Mouse (Mus musculus): ENCODE data around the gene Atad3a.
"Not testable (repeated sequence)": the region's sequence is repeated elsewhere in the genome, so short reads cannot be mapped to it uniquely, and the experiment has no call there.

Atad3a gene

GRCm38 (mm10) chr4:155760613-155761355, at the start of gene Atad3a:
Gene Atad3a, minus strand, starts transcription at chr4:155761093.
- DNase-seq, result peak; percentile 97

- no peak for DNase-seq
These were observed 46.9 kb upstream of the Atad3a start for GRCm38 (mm10) chr4:155807841-155808240.

DNA sequence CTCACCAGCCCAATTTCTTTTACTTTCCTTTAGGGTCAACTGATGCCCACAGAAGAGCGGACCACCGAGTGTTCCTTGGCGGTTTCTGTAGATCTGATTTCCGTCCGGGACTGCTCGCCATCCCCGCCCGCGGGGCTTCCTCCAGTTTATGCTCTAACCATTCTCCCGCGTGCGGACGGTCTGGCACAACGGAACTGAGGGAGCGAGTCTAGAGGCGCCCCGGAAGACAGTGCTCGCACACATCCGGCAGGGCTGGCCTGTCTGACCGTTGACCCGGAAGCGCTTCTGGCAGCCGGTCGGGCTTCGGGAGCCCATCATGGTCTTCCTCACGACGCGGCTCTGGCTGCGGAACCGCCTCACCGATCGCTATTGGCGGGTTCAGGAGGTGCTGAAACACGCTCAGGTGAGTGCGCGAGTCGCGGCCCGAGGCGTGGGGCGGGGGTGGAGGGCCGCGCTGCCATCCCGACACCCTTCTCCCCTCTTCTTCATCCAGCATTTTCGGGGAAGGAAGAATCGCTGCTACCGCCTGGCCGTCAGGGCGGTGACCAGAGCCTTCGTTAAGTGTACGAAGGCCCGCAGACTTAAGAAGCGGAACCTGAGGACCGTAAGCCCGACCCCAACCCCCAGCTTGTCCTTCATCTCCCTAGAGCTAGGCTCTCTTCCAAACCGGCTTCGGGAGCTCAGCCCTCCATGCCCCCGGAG, 42.6 kb upstream of the Atad3a start:
- DNase-seq, result peak; percentile 96

DNA sequence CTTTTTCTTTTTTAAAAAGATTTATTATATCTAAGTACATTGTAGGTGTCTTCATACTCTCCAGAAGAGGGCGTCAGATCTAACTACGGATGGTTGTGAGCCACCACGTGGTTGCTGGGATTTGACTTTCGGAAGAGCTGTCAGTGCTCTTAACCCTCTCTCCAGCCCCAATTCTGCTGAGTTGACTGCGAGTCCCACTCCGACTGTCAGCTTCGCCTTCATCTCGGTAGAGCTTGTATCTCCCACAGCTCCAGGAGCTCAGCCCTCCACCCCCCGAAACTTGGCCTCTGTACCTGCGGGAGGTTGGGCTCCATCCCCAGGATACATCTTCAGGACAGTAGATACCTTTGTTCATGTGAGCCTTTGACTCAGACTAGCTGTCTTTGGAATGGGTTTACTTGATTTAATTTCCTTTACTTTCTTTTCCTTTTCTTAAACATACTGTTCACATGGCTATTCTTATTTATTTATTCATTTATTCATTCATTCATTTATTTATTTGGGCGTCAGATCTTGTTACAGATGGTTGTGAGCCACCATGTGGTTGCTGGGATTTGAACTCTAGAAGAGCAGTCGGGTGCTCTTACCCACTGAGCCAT, 41.9 kb upstream of the Atad3a start, which contains the start of gene Mrpl20:
TSS of gene Mrpl20 (plus strand) at position 138 of the 599 bp plus-strand sequence.
- peak; percentile 21 for DNase-seq

DNA sequence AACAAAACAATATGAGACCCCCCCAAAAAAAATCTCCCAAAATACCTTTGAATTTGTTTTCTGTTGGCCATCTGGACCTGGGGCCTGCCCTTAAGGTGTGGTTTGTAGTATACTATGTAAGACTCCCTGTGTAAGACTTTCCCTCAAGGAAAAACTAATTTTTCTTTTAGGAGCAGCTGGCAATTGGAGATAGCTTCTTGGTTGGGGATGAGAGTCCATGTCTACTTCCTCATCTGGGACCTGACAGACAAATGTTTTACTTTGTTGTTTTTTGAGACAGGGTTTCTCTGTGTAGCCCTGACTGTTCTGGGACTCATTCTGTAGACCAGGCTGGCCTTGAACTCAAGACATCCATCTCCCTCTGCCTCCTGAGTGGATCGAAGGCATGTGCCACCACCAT, 41.2 kb upstream of the Atad3a start:
- no peak for DNase-seq

GRCm38 (mm10) chr4:155793730-155794129, 32.8 kb upstream of the Atad3a start:
- DNase-seq, result no peak

- DNase-seq, result no peak
These were observed 30.5 kb upstream of the Atad3a start for GRCm38 (mm10) chr4:155791240-155791933.

GRCm38 (mm10) chr4:155790650-155791161, 29.8 kb upstream of the Atad3a start:
- no peak for DNase-seq

GRCm38 (mm10) chr4:155790021-155790489, 29.2 kb upstream of the Atad3a start, which contains the start of gene Ankrd65:
Gene Ankrd65, plus strand, starts transcription at chr4:155790439.
- no peak for DNase-seq

DNA sequence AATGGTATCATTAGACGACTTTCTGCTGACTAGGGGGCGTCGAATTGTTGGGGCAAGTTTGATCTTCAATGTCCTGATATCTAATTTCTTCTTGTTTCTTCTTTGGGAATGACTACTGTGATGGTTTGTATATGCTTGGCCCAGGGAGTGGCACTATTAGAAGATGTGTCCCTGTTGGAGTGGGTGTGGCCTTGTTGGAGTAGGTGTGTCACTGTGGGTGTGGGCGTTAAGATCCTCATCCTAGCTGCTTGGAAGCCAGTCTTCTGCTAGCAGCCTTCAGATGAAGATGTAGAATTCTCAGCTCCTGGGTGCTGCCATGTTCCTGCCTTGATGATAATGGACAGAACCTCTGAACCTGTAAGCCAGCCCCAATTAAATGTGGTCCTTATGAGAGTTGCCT, 27.9 kb upstream of the Atad3a start:
- not testable (repeated sequence) for DNase-seq

- no peak for DNase-seq
These were observed 27.4 kb upstream of the Atad3a start for GRCm38 (mm10) chr4:155788300-155788699.

DNA sequence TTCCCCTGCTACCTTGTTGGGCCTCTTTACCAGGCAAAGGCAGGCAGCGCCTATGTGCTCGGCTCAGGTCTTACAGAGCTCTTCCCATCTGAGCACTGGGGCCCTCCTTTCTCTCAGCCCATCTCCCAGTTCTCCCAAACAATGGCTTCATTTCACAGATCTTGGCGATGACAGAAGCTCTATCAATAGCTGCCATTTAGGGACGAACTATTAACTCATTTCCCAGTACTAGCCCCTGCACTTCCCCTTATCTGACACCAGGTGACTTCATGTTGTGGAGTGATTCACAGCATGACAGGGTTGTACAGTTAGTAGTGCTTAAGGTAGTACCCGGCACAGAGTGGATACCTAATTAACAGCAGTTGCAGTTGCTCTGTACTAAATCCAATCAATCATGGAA, 24.9 kb upstream of the Atad3a start, which contains the start of gene Tmem88b:
TSS of gene Tmem88b (minus strand) at position 56 of the 400 bp plus-strand sequence.
- DNase-seq, result no peak

- DNase-seq, result no peak
These were observed 24.4 kb upstream of the Atad3a start for GRCm38 (mm10) chr4:155785246-155785645.

DNA sequence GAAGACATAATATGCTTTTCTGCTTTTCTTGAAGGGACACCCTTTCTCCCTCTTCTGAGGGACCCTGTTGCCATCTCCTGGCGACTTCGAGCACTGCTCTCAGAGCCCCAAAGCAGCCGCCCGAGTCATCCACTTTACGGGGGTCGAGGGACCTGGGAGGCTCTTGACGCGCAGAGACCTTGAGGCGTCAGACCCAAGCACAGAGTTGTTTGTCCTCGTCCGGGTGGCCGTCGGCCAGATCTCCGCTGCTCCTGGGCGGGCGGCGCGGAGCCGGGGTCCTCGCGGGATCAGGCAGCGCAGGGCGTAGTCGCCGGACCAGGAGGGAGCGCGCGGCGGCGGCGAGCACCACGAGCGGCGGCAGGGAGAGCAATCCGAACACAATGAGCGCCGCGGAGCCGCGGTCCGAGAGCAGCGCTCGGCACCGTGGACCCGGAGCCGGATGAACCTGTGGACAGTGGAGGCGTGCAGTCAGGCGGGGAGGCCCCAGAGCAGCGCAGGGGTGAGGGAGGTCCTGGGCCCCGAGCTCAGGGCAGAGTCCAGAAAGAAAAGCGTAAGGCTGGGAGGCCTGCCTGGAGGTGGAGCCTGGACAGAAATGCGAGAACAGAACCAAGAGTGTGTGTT, 23.3 kb upstream of the Atad3a start:
- DNase-seq, result peak; percentile 90

DNA sequence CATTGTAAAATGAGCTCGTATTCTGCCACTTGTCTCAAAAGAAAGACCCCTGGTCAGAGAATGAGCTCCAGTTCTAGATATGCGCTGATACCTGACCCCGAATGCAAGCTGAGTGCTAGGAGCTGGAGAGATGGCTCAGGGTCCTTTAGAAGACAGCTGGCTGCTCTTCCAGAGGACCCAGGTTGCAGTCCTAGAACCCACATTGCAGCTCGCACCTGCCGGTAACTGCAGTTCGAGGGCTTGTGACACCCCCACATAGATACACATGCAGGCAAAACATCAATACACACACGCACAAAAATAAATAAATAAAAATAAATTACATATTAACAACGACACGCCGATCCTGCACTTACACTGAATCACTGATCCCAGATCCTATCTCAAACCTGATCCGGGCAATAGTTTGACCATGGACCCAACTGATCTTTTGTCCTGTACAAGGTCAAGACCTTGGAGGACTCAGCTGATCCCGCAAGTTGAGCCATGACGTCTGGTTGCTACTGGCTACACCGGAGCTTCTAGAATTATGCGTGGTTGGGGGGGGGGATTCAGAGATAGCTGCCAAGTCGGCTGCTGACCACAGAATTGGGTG, 22.7 kb upstream of the Atad3a start:
- DNase-seq, result no peak

DNA sequence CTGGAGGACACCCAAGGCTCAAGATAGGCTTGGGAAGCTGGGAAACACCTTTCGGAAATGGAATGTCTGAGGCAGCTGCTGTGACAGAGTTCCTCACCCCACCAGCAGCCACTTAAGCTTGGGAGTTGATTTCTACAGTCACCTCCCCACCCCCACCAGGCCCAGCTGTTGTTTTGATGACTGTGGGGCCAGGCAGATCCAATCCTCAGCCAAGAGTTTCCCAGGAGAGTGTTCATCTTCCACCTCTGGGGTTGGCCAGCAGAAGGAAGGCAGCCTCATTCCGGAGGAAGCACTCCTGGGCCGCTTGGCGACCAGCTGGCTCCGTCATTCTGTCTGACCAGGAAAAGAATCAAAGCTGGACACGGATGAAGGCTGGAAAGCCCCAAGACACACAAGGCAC, 20.0 kb upstream of the Atad3a start:
- DNase-seq, result peak; percentile 34

DNA sequence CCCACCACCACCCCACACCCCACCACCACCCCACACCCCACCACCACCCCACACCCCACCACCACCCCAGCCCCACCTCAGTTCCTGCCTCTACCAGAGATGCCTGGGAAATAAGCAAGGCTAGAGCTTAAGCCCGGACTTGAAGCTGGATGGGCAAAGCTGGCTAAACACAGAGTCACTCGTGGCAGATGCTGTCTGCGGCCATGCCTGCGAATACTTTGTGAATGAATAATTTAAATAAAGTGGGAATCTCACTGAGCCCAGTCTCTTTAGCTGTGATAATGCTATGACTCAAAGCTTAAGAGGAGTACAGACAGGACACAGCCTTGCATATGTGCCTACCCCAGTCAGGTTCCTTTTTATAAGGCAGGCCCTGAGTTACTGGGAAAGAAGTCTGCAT, 18.6 kb upstream of the Atad3a start:
- DNase-seq, result no peak

GRCm38 (mm10) chr4:155777816-155778215, 16.9 kb upstream of the Atad3a start:
- DNase-seq, result no peak

DNA sequence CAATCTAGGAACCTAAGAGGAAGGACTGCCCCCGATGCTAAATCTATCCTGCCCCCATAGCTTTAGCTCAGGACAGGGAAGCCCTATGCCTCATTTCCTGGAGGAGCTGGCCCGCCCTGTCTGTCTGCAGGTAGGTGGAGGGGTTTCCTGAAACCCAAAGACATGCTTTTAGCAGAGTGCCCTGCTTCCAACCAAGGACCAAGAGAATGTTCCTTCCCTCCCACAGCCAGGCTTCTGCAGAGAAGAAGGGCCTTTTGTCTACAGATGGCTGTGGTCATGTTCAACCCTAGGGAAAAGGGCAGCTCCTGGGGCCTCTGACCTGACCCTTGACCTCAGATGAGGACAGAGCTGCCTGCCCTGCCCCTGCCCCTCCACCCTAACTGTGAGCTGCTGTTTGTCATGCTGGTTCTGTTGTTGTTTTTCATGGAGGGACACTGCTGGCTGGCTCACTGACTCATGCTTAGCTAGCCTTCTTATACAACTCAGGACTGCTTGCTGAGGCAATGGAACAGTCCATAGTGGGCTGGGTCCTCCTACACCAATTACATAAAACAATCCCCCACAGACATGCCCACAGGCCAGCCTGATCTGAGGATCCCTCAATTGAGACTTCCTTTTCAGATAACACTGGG, 15.9 kb upstream of the Atad3a start:
- DNase-seq, result no peak

DNA sequence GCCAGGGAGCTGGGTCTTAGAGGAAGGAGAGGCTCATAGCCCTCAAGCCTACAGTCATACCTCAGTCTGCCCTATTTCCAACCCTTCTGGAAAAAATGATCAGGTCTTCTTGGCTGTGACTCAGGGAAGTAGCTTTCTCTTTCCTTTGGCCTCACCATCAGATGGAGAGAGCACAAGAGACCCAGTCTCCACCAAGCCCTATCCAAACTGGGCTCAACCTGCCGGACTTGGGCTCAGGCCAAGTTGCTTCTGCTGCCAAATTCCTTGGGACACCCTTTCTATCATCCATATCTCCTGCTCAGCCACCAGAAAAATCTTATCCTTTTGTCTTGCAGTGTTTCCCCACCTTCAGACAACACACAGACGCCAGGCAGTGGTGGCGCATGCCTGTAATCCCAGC, 15.0 kb upstream of the Atad3a start:
- DNase-seq, result no peak

All from retina, postnatal 1 day (tissue).